Mouse (Mus musculus) liver, embryonic 13.5 days (tissue): ENCODE measurements around the gene Iffo2. TPM values are rescaled to one million over a fixed set of nuclear protein-coding genes. Genes with fewer than 3 reads are reported as not detected.
A peak's percentile ranks its signal among the peaks of the same experiment; 100 is the strongest.

Experiments used
- ATAC-seq: fragments of 200-750 bp; cut with Nextera tagmentation; 2 replicates; pipeline ENCODE4 v1.8.0; 2017; ENCODE audit warnings: low read depth, mild to moderate bottlenecking, moderate number of reproducible peaks, moderate library complexity
- DNase-seq: peaks from one replicate; pipeline ENCODE4 v3.0.0; 2022
- H3K27ac ChIP-seq: fragments of 300-500 bp; sonication (generic); 2 replicates; pipeline ENCODE4 v1.5.1; 2015; ENCODE audit warnings: moderate library complexity, mild to moderate bottlenecking, inconsistent platforms
- H3K27me3 ChIP-seq: fragments of 300-500 bp; sonication (generic); 2 replicates; pipeline ENCODE4 v1.6.1; 2015; ENCODE audit warnings: mild to moderate bottlenecking, inconsistent platforms
- H3K36me3 ChIP-seq: fragments of 300-500 bp; sonication (generic); 2 replicates; pipeline ENCODE4 v1.6.1; 2015; ENCODE audit warnings: mild to moderate bottlenecking, inconsistent platforms
- H3K4me1 ChIP-seq: fragments of 300-500 bp; sonication (generic); replicated peaks from 2 replicates; pipeline ENCODE4 v1.6.1; 2015; ENCODE audit warnings: inconsistent platforms
- H3K4me2 ChIP-seq: fragments of 300-500 bp; sonication (generic); 2 replicates; pipeline ENCODE4 v1.6.1; 2015; ENCODE audit warnings: inconsistent platforms, mild to moderate bottlenecking, moderate library complexity
- H3K4me3 ChIP-seq: fragments of 300-500 bp; sonication (generic); replicated peaks from 2 replicates; pipeline ENCODE4 v1.5.1; 2015; ENCODE audit warnings: mild to moderate bottlenecking, inconsistent platforms
- H3K9ac ChIP-seq: fragments of 300-500 bp; sonication (generic); 2 replicates; pipeline ENCODE4 v1.6.1; 2015; ENCODE audit warnings: mild to moderate bottlenecking, inconsistent platforms
- H3K9me3 ChIP-seq: fragments of 300-500 bp; sonication (generic); replicated peaks from 2 replicates; pipeline ENCODE4 v1.6.1; 2016; ENCODE audit warnings: inconsistent platforms
- WGBS: fragments of 180-500 bp; shearing (Covaris S2); methylation state at CpG from one replicate; pipeline ENCODE4 v1.1.7; 2015; ENCODE audit not compliant: insufficient replicate concordance; 5-methylcytosine and 5-hydroxymethylcytosine counted together
- polyA plus RNA-seq: library from polyadenylated mRNA; unstranded; fragments of >200 nt; fragmentation: Nextera tagmentation; extraction: Ambion mirVana; gene quantifications from 2 replicates; pipeline ENCODE4 v1.2.1, GENCODE M21; 2015

The Iffo2 gene
- polyA plus RNA-seq, 1 experiment from 2014 or later = 1.0 TPM

GRCm38 (mm10) chr4:139532081-139532480 lies 1.7 kb downstream of the Iffo2 start:
- no peak overlapping the region for H3K27ac ChIP-seq
- 76% methylated on average over 10 of the region's 10 CpGs for WGBS

DNA sequence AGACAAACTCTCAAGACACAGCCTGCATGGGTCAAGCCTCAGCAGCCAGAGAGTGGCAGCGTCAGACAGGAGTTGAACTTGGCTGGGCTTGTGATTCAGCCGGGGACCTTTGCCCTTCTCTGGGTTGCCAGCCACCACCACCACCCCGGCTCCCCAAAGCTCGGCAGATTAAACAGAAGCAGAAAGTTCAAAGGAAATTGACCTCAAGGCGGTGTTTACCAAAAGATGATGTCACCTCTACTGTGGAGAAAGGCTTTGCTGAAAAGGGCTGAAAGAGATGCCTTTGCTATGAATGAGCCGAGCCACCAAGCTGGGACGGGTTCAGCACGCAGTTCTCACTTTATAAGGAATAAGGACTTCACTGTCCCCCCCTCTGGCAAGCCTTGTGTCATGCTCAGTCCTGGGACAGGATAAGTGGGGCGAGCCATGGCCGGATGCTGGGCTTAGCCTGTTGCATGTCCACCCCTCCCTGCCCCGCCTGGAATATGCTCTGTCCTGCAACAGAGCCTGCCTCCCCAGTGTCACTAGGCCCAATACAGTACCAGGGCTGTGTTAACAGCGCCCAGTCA lies 4.9 kb downstream of the Iffo2 start:
- Histone ChIP-seq H3K4me3 (no peak overlapping the region), H3K9ac (no peak overlapping the region), H3K36me3 (no peaks in the 10 kb centered on the region), H3K4me1 (peaks cover 12% of the 10 kb centered on the region), H3K27me3 (no peaks in the 10 kb centered on the region), H3K4me2 (no peak overlapping the region), H3K9me3 (no peaks in the 10 kb centered on the region), H3K27ac (peak overlapping the region; percentile 80)
- DNase-seq (no peak), ATAC-seq (peak; percentile 74)
- WGBS = 36% methylated on average over 12 of the region's 12 CpGs

More at GRCm38 (mm10) chr4:139532081-139532480, 1.7 kb downstream of the Iffo2 start:
- Histone ChIP-seq H3K4me3 (no peak overlapping the region), H3K4me2 (no peak overlapping the region), H3K36me3 (no peaks in the 10 kb centered on the region), H3K4me1 (peaks cover 12% of the 10 kb centered on the region), H3K9me3 (no peaks in the 10 kb centered on the region), H3K9ac (no peak overlapping the region), H3K27me3 (no peaks in the 10 kb centered on the region)
- ATAC-seq = no peak
- no peak for DNase-seq

- H3K4me1 ChIP-seq = peaks cover 12% of the 10 kb centered on the region
These were observed 5.4 kb downstream of the Iffo2 start for GRCm38 (mm10) chr4:139535719-139536118.

DNA sequence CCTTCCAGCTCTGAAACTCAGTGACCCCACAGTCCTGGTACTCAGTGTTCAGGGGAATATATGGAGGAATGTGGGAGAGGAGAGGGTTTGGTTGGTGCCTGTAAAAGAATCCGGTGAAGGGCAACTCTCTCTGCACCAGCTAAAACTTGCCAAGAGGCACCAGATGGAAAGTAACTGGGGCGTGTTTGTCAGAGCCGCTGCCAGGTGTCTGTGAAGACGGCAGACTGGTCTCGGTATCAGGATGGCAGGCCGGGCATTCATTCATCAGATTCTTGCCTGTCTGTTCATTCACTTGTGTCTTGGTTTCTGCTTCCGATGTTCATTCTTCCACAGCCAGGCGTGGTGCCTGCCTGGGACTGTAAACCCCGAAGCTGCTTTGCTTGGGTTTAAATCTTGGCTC lies 6.4 kb downstream of the Iffo2 start:
- no peak overlapping the region for H3K4me2 ChIP-seq
- WGBS = 74% methylated on average over 9 of the region's 9 CpGs
- DNase-seq = no peak

More at GRCm38 (mm10) chr4:139535719-139536118, 5.4 kb downstream of the Iffo2 start:
- no peaks in the 10 kb centered on the region for H3K27me3 ChIP-seq
- no peak overlapping the region for H3K4me3 ChIP-seq
- peak overlapping the region; percentile 80 for H3K27ac ChIP-seq
- DNase-seq = no peak
- no peaks in the 10 kb centered on the region for H3K9me3 ChIP-seq
- H3K36me3 ChIP-seq = no peaks in the 10 kb centered on the region
- no peak overlapping the region for H3K4me2 ChIP-seq
- H3K9ac ChIP-seq = no peak overlapping the region
- peak; percentile 37 for ATAC-seq
- 53% methylated on average over 7 of the region's 7 CpGs for WGBS

GRCm38 (mm10) chr4:139540784-139541183 lies 10.4 kb downstream of the Iffo2 start:
- Histone ChIP-seq H3K27ac (no peak overlapping the region), H3K27me3 (no peaks in the 10 kb centered on the region), H3K9ac (no peak overlapping the region), H3K4me3 (no peak overlapping the region), H3K4me1 (peaks cover 7% of the 10 kb centered on the region), H3K4me2 (no peak overlapping the region), H3K9me3 (no peaks in the 10 kb centered on the region), H3K36me3 (no peaks in the 10 kb centered on the region)
- WGBS = 72% methylated on average over 7 of the region's 7 CpGs
- ATAC-seq (no peak), DNase-seq (no peak)

More for the DNA sequence above, 6.4 kb downstream of the Iffo2 start:
- Histone ChIP-seq H3K9ac (no peak overlapping the region), H3K9me3 (no peaks in the 10 kb centered on the region), H3K27me3 (no peaks in the 10 kb centered on the region), H3K27ac (no peak overlapping the region), H3K4me3 (no peak overlapping the region), H3K36me3 (no peaks in the 10 kb centered on the region), H3K4me1 (peaks cover 12% of the 10 kb centered on the region)
- no peak for ATAC-seq

GRCm38 (mm10) chr4:139545791-139546190 lies 15.4 kb downstream of the Iffo2 start:
- H3K9ac ChIP-seq = no peak overlapping the region
- no peak overlapping the region for H3K27ac ChIP-seq
- H3K27me3 ChIP-seq = no peaks in the 10 kb centered on the region
- WGBS = 57% methylated on average over 6 of the region's 6 CpGs
- H3K4me3 ChIP-seq = no peak overlapping the region
- no peak for ATAC-seq
- no peak for DNase-seq
- no peaks in the 10 kb centered on the region for H3K36me3 ChIP-seq
- no peaks in the 10 kb centered on the region for H3K4me1 ChIP-seq
- no peak overlapping the region for H3K4me2 ChIP-seq
- no peaks in the 10 kb centered on the region for H3K9me3 ChIP-seq

DNA sequence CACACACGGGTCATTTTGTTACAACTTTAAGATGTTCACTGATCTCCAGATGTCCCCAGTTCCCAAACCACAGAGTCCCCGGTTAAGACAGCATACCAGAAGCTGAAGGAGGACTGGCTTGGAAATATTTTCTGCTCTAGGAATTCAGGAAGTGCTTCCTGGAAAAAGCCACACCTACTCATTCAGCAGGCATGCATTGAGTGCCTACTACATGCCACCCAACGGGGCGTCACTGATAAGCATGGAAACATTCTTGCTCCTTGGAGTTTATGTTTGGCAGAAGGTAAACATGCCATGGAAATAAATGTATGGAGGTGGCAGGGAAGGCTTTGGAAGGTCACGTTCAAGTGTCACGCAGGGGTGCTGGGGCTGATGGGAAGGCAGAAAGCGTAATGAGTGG lies 19.1 kb downstream of the Iffo2 start:
- no peak for ATAC-seq
- H3K4me3 ChIP-seq = no peak overlapping the region
- H3K27me3 ChIP-seq = no peaks in the 10 kb centered on the region
- no peak overlapping the region for H3K9ac ChIP-seq
- H3K9me3 ChIP-seq = no peaks in the 10 kb centered on the region
- no peaks in the 10 kb centered on the region for H3K4me1 ChIP-seq
- H3K36me3 ChIP-seq = no peaks in the 10 kb centered on the region
- H3K27ac ChIP-seq = no peak overlapping the region
- WGBS = 54% methylated on average over 7 of the region's 7 CpGs
- no peak for DNase-seq
- no peak overlapping the region for H3K4me2 ChIP-seq

GRCm38 (mm10) chr4:139555235-139555634 lies 24.9 kb downstream of the Iffo2 start:
- Histone ChIP-seq H3K27me3 (no peaks in the 10 kb centered on the region), H3K4me3 (no peak overlapping the region), H3K4me1 (no peaks in the 10 kb centered on the region), H3K27ac (no peak overlapping the region), H3K36me3 (no peaks in the 10 kb centered on the region), H3K9ac (no peak overlapping the region), H3K4me2 (no peak overlapping the region), H3K9me3 (no peaks in the 10 kb centered on the region)
- WGBS = 75% methylated on average over 11 of the region's 11 CpGs
- no peak for DNase-seq
- no peak for ATAC-seq

DNA sequence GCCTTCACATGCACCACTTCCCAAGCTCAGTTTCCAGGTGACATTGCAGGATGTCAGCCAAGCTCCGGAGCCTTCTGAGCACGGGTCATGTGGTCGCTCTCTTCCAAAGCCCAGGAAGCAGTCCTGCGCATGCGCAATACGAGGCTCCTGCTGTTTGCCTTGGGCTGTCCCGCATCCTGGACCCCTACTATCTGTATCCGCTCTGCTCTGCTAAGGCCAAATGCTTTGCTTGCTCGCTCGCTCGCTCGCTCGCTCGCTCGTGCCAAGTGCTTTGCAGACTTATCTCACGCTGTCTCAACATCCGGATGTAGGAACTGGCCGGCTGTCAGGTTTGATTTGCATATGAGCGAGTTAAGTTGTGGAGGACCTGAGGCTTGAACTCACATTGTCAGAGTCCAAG lies 25.6 kb downstream of the Iffo2 start:
- no peak overlapping the region for H3K4me2 ChIP-seq
- DNase-seq (no peak), ATAC-seq (0 out of 2 replicates have a peak, but pooled peaks have one; percentile 23)
- H3K9me3 ChIP-seq = no peaks in the 10 kb centered on the region
- H3K36me3 ChIP-seq = no peaks in the 10 kb centered on the region
- H3K4me1 ChIP-seq = no peaks in the 10 kb centered on the region
- no peak overlapping the region for H3K9ac ChIP-seq
- H3K4me3 ChIP-seq = no peak overlapping the region
- no peak overlapping the region for H3K27ac ChIP-seq
- 51% methylated on average over 19 of the region's 19 CpGs for WGBS
- no peaks in the 10 kb centered on the region for H3K27me3 ChIP-seq

DNA sequence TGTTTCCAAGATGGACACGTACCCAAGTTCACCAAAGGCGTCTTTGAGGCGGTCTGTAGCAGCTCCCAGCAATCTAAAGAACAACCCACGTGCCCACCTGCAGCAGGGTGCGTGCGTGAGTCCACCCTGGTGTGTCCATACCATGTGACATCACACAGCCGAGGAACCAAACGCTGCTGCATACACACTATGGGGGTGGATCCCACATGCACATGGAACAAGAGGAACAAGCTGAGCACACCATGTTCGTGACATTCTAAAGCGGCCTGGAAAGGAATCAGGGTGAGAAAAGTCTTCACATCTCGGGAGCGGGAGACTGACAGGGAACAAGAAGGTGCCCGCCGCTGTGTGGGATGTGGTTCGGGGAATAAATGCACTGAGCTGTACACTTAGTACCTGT lies 38.0 kb downstream of the Iffo2 start:
- Histone ChIP-seq H3K4me1 (peaks cover 2% of the 10 kb centered on the region), H3K9ac (no peak overlapping the region), H3K4me2 (no peak overlapping the region), H3K27me3 (peaks cover 22% of the 10 kb centered on the region), H3K36me3 (no peaks in the 10 kb centered on the region), H3K27ac (no peak overlapping the region), H3K4me3 (no peak overlapping the region), H3K9me3 (no peaks in the 10 kb centered on the region)
- 71% methylated on average over 15 of the region's 15 CpGs for WGBS
- DNase-seq = no peak
- ATAC-seq = no peak

DNA sequence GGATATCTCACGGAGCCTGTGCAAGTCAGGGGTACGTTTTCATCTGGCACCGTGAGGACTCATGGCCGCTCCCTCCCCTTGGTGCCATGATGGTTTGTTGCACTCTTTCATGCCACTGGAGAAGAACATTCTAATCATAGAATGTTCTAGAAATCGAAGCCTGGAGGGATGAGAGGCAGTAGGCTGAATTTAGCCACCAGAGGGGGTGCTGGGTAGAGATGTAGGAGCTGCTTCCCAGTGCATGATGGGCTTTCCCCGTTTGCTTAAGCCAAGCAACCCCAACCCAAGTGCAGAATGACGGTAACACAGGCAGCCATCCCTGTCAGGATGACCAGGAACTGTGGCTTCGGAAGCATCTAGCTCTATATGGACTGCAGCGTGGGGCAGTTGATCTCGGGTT lies 40.4 kb downstream of the Iffo2 start:
- no peak for ATAC-seq
- H3K9ac ChIP-seq = no peak overlapping the region
- 59% methylated on average over 10 of the region's 10 CpGs for WGBS
- no peaks in the 10 kb centered on the region for H3K36me3 ChIP-seq
- no peaks in the 10 kb centered on the region for H3K9me3 ChIP-seq
- H3K4me1 ChIP-seq = peaks cover 24% of the 10 kb centered on the region
- no peak overlapping the region for H3K4me2 ChIP-seq
- H3K27ac ChIP-seq = no peak overlapping the region
- H3K4me3 ChIP-seq = no peak overlapping the region
- no peak for DNase-seq
- H3K27me3 ChIP-seq = peaks cover 46% of the 10 kb centered on the region

GRCm38 (mm10) chr4:139572928-139573512 lies 42.7 kb downstream of the Iffo2 start:
- DNase-seq = no peak
- peaks cover 67% of the 10 kb centered on the region for H3K27me3 ChIP-seq
- no peaks in the 10 kb centered on the region for H3K9me3 ChIP-seq
- no peaks in the 10 kb centered on the region for H3K36me3 ChIP-seq
- ATAC-seq = no peak
- H3K9ac ChIP-seq = no peak overlapping the region
- WGBS = 65% methylated on average over 12 of the region's 12 CpGs
- no peak overlapping the region for H3K4me3 ChIP-seq
- H3K4me2 ChIP-seq = no peak overlapping the region
- peaks cover 41% of the 10 kb centered on the region for H3K4me1 ChIP-seq
- no peak overlapping the region for H3K27ac ChIP-seq
